Mouse (Mus musculus): ENCODE data around the gene Zfp319. TPM values are rescaled to one million over a fixed set of nuclear protein-coding genes. Genes with fewer than 3 reads are reported as not detected.

Zfp319 gene
- total and polyA plus RNA-seq, 3 experiments, result 0.83 to 3.3 (median 2.0) TPM

DNA sequence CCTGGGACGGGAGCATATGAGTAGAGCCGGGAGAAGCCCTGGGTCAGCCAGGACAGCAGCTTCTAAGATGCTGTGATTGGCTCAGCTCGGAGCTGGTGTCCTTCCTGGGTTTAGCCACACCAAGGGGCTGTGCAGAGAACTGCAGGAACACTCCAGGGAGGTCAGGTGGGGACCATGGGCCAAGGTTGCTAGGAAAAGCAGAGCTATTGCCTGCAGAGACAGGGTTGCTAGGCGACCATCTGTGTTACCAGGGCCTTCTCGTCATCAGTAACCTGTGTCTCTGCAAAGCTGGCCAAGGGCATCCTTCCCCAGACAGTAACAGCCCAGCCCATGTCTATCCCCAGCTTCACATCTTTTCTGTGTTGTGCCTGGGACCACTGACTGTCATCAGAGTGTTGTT is 50.3 kb downstream of the Zfp319 start:
- Histone ChIP-seq H3K9me3 (replicated peaks; ENCODE audit: low read length) (peaks cover 17% of the 10 kb centered on the region), H3K27me3 (replicated peaks) (peaks cover 46% of the 10 kb centered on the region), H3K27ac (ENCODE audit: insufficient read depth, low read depth) (no peak overlapping the region), H3K9ac (ENCODE audit: insufficient read depth, low read depth) (no peak overlapping the region), H3K4me1 (ENCODE audit: control insufficient read depth in 1 of 2, insufficient read depth in 2 of 2) (no peaks in the 10 kb centered on the region), H3K4me3 (replicated peaks in 1 of 3; ENCODE audit: low read depth in 2 of 3, low read length in 2 of 3, poor library complexity in 1 of 3) (no peak overlapping the region), H3K4me2 (ENCODE audit: insufficient read depth, low read depth, poor library complexity, severe bottlenecking) (no peak overlapping the region), H3K79me2 (replicated peaks; ENCODE audit: control insufficient read depth, extremely low read depth, insufficient read depth, poor library complexity, severe bottlenecking) (no peaks in the 10 kb centered on the region), H3K36me3 (replicated peaks in 1 of 2; ENCODE audit: control insufficient read depth in 1 of 2, insufficient read depth in 1 of 2, low read length in 1 of 2) (no peaks in the 10 kb centered on the region)
- no peak for TF ChIP-seq KAT2A (IDR thresholded peaks at IDR 0.05; ENCODE audit: insufficient replicate concordance, low read length)
- TF ChIP-seq GABPA (IDR thresholded peaks at IDR 0.05; ENCODE audit: insufficient replicate concordance, low read depth, low read length), result no peak
- TF ChIP-seq POLR2AphosphoS2 (IDR thresholded peaks at IDR 0.05; ENCODE audit: low read depth, low read length), result no peak
- in situ Hi-C loops (cut with MboI; ENCODE audit: low pct_ligation_motif_present, low pct_unique_long_range_greater_than_20kb, low sequenced_read_pairs) (no loop called here), dilution Hi-C loops (cut with MboI; ENCODE audit: extremely low pct_ligation_motif_present, extremely low pct_unique_long_range_greater_than_20kb, low sequenced_read_pairs) (no loop called here)
- DNase-seq (ENCODE audit: extremely low read depth), result no peak

Other genes with a start within 250 kb of the Zfp319 start
- gene Kifc3, start 129.1 kb downstream of the Zfp319 start, total RNA-seq (2012; rRNA removed), result 1.5 and 1.7 TPM in 2 replicates
- gene Kifc3, start 129.1 kb downstream of the Zfp319 start, total RNA-seq (2014; rRNA removed), result 0.78 and 1.3 TPM in 2 replicates
- 1.8 and 2.7 TPM in 2 replicates for gene Kifc3, start 129.1 kb downstream of the Zfp319 start, polyA plus RNA-seq (2012; ENCODE audit: insufficient read length, low read depth)
- gene Cngb1, start 25.4 kb downstream of the Zfp319 start, total RNA-seq (2012; rRNA removed), result not detected in 2 replicates
- not detected in 2 replicates for gene Cngb1, start 25.4 kb downstream of the Zfp319 start, total RNA-seq (2014; rRNA removed)
- not detected in 2 replicates for gene Cngb1, start 25.4 kb downstream of the Zfp319 start, polyA plus RNA-seq (2012; ENCODE audit: insufficient read length, low read depth)
- not detected in 2 replicates for gene Tepp, start 21.4 kb downstream of the Zfp319 start, total RNA-seq (2012; rRNA removed)
- gene Tepp, start 21.4 kb downstream of the Zfp319 start, total RNA-seq (2014; rRNA removed), result not detected in 2 replicates
- not detected in 2 replicates for gene Tepp, start 21.4 kb downstream of the Zfp319 start, polyA plus RNA-seq (2012; ENCODE audit: insufficient read length, low read depth)
- 15.2 and 17.8 TPM in 2 replicates for gene Usb1, start 334 bp upstream of the Zfp319 start, total RNA-seq (2012; rRNA removed)
- 17.7 and 25.0 TPM in 2 replicates for gene Usb1, start 334 bp upstream of the Zfp319 start, total RNA-seq (2014; rRNA removed)
- gene Usb1, start 334 bp upstream of the Zfp319 start, polyA plus RNA-seq (2012; ENCODE audit: insufficient read length, low read depth), result 15.7 and 16.4 TPM in 2 replicates
- 0.04 TPM in 2 replicates for gene Mmp15, start 20.3 kb upstream of the Zfp319 start, total RNA-seq (2012; rRNA removed)
- gene Mmp15, start 20.3 kb upstream of the Zfp319 start, total RNA-seq (2014; rRNA removed), result not detected in 2 replicates
- gene Mmp15, start 20.3 kb upstream of the Zfp319 start, polyA plus RNA-seq (2012; ENCODE audit: insufficient read length, low read depth), result 0.44 TPM in 1 of 2 replicates, not detected in the other
- 53.1 and 57.2 TPM in 2 replicates for gene Cfap20, start 102.9 kb upstream of the Zfp319 start, total RNA-seq (2012; rRNA removed)
- 93.0 and 99.4 TPM in 2 replicates for gene Cfap20, start 102.9 kb upstream of the Zfp319 start, total RNA-seq (2014; rRNA removed)
- gene Cfap20, start 102.9 kb upstream of the Zfp319 start, polyA plus RNA-seq (2012; ENCODE audit: insufficient read length, low read depth), result 53.4 and 74.7 TPM in 2 replicates
- gene Csnk2a2, start 158.1 kb upstream of the Zfp319 start, total RNA-seq (2012; rRNA removed), result 32.1 and 35.7 TPM in 2 replicates
- gene Csnk2a2, start 158.1 kb upstream of the Zfp319 start, total RNA-seq (2014; rRNA removed), result 51.7 and 72.1 TPM in 2 replicates
- gene Csnk2a2, start 158.1 kb upstream of the Zfp319 start, polyA plus RNA-seq (2012; ENCODE audit: insufficient read length, low read depth), result 126 and 133 TPM in 2 replicates
- not detected in 2 replicates for gene Ccdc113, start 202.1 kb upstream of the Zfp319 start, total RNA-seq (2012; rRNA removed)
- not detected in 2 replicates for gene Ccdc113, start 202.1 kb upstream of the Zfp319 start, total RNA-seq (2014; rRNA removed)
- not detected in 2 replicates for gene Ccdc113, start 202.1 kb upstream of the Zfp319 start, polyA plus RNA-seq (2012; ENCODE audit: insufficient read length, low read depth)
- gene Prss54, start 244.4 kb upstream of the Zfp319 start, total RNA-seq (2012; rRNA removed), result not detected in 2 replicates
- gene Prss54, start 244.4 kb upstream of the Zfp319 start, total RNA-seq (2014; rRNA removed), result not detected in 2 replicates
- gene Prss54, start 244.4 kb upstream of the Zfp319 start, polyA plus RNA-seq (2012; ENCODE audit: insufficient read length, low read depth), result not detected in 2 replicates